Mouse (Mus musculus) Patski (cell line): Measurements from ENCODE around the gene Il21r. TPM values are rescaled to one million over a fixed set of nuclear protein-coding genes. Genes with fewer than 3 reads are reported as not detected.

ENCODE experiments used
- ATAC-seq: fragments of 100-300 bp; one replicate; pipeline ENCODE4 v1.8.0; 2021
- CTCF ChIA-PET: fragments of 350-600 bp; sonication (Branson Sonifier 250); formaldehyde crosslinking; loops from one replicate; lab custom pipeline; 2022; ENCODE audit warnings: inconsistent platforms; lab: Charles Lee
- POLR2A ChIA-PET: fragments of 350-600 bp; sonication (Branson Sonifier 250); formaldehyde crosslinking; loops from one replicate; lab custom pipeline; 2022; ENCODE audit warnings: antibody characterized with exemption, inconsistent platforms; lab: Charles Lee
- DNase-seq: peaks from one replicate; pipeline ENCODE4 v3.0.0-alpha.2; 2011; ENCODE audit warnings: low read depth, low spot score
- H3K27me3 ChIP-seq: fragments of 371-371 bp; one replicate; pipeline ENCODE4 v1.5.1; 2021
- CTCF ChIP-seq: fragments of 100-300 bp; IDR thresholded peaks from one replicate; pipeline ENCODE4 v1.5.1; 2021
- in situ Hi-C: fragments of 300-500 bp; cut with MboI; formaldehyde crosslinking; loops from 3 replicates; pipeline ENCODE4 v1.11.1; 2018; ENCODE audit warnings: low pct_unique_long_range_greater_than_20kb, mixed read lengths
- polyA plus RNA-seq: library from polyadenylated mRNA; unstranded; gene quantifications from one replicate; pipeline ENCODE4 v1.2.3, GENCODE M21; 2021

The Il21r gene
- polyA plus RNA-seq, 1 experiment from 2014 or later: not detected

GRCm38 (mm10) chr7:125613579-125613978 lies 10.3 kb downstream of the Il21r start:
- CTCF ChIA-PET: no interaction called here
- POLR2A ChIA-PET: no interaction called here
- in situ Hi-C loops: no loop called here
- ATAC-seq: no peak
- DNase-seq: no peak
- H3K27me3 ChIP-seq: peaks cover 9% of the 10 kb centered on the region
- no peak for TF ChIP-seq CTCF

GRCm38 (mm10) chr7:125615453-125615852 lies 12.2 kb downstream of the Il21r start:
- DNase-seq (no peak), ATAC-seq (no peak)
- in situ Hi-C loops: no loop called here
- TF ChIP-seq CTCF: no peak
- CTCF ChIA-PET: interaction anchor here (1.2 kb wide), 1 partner anchor 13 kb away, joined by 5 read pairs; no protein-coding TSS in a partner anchor
- H3K27me3 ChIP-seq: peaks cover 9% of the 10 kb centered on the region
- POLR2A ChIA-PET: no interaction called here

- in situ Hi-C loops: no loop called here
- ATAC-seq (no peak), DNase-seq (no peak)
- POLR2A ChIA-PET: no interaction called here
- no peak for TF ChIP-seq CTCF
- peaks cover 12% of the 10 kb centered on the region for H3K27me3 ChIP-seq
- CTCF ChIA-PET: no interaction called here
Measured at GRCm38 (mm10) chr7:125618016-125618415, 14.8 kb downstream of the Il21r start.

GRCm38 (mm10) chr7:125620077-125620476 lies 16.8 kb downstream of the Il21r start:
- POLR2A ChIA-PET: no interaction called here
- in situ Hi-C loops: no loop called here
- no peak for TF ChIP-seq CTCF

GRCm38 (mm10) chr7:125622741-125623685 lies 19.8 kb downstream of the Il21r start:
- ChIA-PET CTCF (no interaction called here), POLR2A (no interaction called here)
- ATAC-seq: no peak
- DNase-seq: no peak
- peaks cover 3% of the 10 kb centered on the region for H3K27me3 ChIP-seq
- in situ Hi-C loops: no loop called here
- TF ChIP-seq CTCF: no peak

More at GRCm38 (mm10) chr7:125620077-125620476, 16.8 kb downstream of the Il21r start:
- ATAC-seq: no peak
- CTCF ChIA-PET: no interaction called here
- no peak for DNase-seq
- H3K27me3 ChIP-seq: peaks cover 12% of the 10 kb centered on the region

GRCm38 (mm10) chr7:125625219-125625618 lies 22.0 kb downstream of the Il21r start:
- ChIA-PET CTCF (no interaction called here), POLR2A (no interaction called here)
- peaks cover 3% of the 10 kb centered on the region for H3K27me3 ChIP-seq
- TF ChIP-seq CTCF: no peak
- in situ Hi-C loops: no loop called here
- ATAC-seq (no peak), DNase-seq (no peak)

- DNase-seq (no peak), ATAC-seq (no peak)
- in situ Hi-C loops: no loop called here
- CTCF ChIA-PET: no interaction called here
- POLR2A ChIA-PET: no interaction called here
- peaks cover 2% of the 10 kb centered on the region for H3K27me3 ChIP-seq
- TF ChIP-seq CTCF: no peak
Measured at GRCm38 (mm10) chr7:125625829-125626228, 22.6 kb downstream of the Il21r start.

- DNase-seq (no peak), ATAC-seq (no peak)
- in situ Hi-C loops: no loop called here
- ChIA-PET CTCF (no interaction called here), POLR2A (no interaction called here)
- no peak for TF ChIP-seq CTCF
- no peaks in the 10 kb centered on the region for H3K27me3 ChIP-seq
Measured at GRCm38 (mm10) chr7:125630317-125630716, 27.1 kb downstream of the Il21r start.

GRCm38 (mm10) chr7:125630989-125631388 lies 27.8 kb downstream of the Il21r start:
- CTCF ChIA-PET: no interaction called here
- ATAC-seq (no peak), DNase-seq (no peak)
- POLR2A ChIA-PET: no interaction called here
- TF ChIP-seq CTCF: no peak
- in situ Hi-C loops: no loop called here
- no peaks in the 10 kb centered on the region for H3K27me3 ChIP-seq

GRCm38 (mm10) chr7:125637220-125638140 lies 34.3 kb downstream of the Il21r start:
- no peaks in the 10 kb centered on the region for H3K27me3 ChIP-seq
- POLR2A ChIA-PET: no interaction called here
- DNase-seq (no peak), ATAC-seq (no peak)
- no peak for TF ChIP-seq CTCF
- CTCF ChIA-PET: interaction anchor here (1.2 to 1.6 kb wide), 3 partner anchors 10 to 168 kb away, joined by 4 to 5 read pairs (median 5); no protein-coding TSS in a partner anchor
- in situ Hi-C loops: no loop called here
